Mouse (Mus musculus) adrenal gland, postnatal 4 days (tissue): ENCODE measurements around the gene Ppp2r3a. TPM values are rescaled to one million over a fixed set of nuclear protein-coding genes. Genes with fewer than 3 reads are reported as not detected.

ENCODE experiments used
- DNase-seq, 2 experiments: peaks; one replicate each; pipeline ENCODE4 v3.0.0; 2021 to 2022; ENCODE audit warnings: low spot score in 2 of 2, mixed read lengths in 2 of 2
- total RNA-seq, 2 experiments: library from RNA; stranded (reverse); gene quantifications; 2 replicates each; pipeline ENCODE4 v1.2.3; 2021

Gene Ppp2r3a
- total RNA-seq, 2 experiments from 2014 or later = 34.5 to 34.8 TPM

DNA sequence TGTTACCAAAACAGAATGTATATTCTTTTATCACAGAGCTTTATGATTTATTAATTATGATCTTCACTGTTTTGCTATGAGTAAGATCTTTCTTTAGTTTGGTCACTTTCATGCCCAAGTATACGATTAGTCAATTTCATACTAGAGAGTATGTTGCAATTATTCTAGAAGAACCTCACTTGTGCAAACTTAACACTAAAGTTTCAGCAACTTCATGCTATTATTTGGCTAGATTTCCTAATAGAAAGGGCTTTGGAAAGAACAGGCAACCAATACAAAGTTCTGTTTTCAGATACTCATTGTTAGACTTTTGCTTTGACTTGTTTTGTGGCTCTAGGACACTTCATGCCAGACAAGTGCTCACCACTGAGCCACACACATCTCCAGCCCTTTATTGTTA lies 91.0 kb downstream of the Ppp2r3a start:
- DNase-seq = no peak

DNA sequence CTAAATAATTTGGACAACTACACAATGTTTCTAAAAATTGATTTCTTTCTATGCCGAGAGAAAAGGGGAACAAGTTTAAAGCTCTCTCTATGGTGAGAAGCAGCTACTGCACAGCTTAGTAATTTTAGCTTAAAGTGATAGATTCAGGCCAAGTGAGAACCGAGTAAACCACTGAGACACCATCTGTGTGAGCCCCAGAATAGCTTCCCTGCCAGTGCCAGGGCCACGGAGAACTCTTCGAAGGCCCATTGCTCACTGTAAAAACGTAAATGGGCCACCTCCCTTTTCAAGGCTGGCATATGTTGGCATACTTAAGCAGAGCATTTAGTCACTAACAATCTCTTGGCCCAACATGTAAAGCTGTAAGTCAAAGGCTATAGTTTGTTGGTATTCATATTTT lies 91.5 kb downstream of the Ppp2r3a start:
- DNase-seq = no peak

DNA sequence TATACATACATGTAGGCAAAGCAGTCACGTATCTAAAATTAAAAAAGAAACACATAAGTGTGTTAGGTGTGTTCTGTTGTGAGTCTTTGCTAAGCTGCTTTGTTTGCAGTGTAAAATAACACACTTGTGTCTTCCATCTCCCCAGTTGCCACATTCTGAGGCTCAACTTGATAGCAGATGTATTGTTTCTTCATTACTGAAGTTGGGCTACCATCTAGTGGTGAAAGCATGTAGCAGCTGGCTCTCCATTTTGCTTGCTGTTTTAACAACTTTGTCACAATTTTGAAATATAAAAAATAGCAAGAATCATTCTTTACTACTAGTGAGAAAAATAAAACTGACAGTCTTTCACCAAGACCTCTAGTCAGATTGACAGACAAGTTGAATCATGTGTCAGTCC lies 92.2 kb downstream of the Ppp2r3a start:
- DNase-seq = no peak

DNA sequence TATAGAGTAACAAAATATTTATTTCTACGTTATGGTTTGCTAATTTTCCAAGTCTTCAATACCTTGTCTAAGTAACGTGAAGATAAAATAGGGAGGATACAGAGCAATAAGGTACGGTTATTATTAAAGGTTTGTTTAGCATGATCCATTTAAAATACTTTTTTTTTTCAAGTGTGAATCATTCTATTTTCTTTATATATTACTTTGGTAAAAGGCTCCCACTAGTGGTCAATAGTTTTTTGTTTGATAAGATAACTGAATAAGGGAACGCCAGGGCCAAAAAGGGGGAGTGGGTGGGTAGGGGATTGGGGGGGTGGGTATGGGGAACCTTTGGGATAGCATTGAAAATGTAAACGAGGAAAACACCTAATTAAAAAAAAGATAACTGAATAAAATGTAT lies 98.7 kb downstream of the Ppp2r3a start:
- DNase-seq = no peak

DNA sequence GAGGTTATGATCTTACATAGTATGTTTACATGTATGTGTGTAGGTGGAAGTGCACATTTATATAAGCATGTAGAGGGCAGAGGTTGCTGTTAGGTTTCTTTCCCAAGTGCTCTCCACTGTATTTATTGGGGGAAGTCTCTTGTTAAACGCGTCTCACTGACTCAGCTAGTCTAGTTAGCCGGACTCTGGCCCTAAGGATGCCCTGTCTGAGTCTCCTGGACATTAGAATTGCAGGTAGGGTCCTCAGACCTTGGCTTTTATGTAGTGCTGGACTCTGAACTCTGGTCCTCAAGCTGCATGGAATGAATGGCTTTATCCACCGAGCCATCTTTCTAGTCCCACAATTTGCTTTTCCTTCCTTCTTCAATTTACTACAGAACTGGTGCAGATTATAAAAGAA lies 108.0 kb downstream of the Ppp2r3a start:
- no peak for DNase-seq

DNA sequence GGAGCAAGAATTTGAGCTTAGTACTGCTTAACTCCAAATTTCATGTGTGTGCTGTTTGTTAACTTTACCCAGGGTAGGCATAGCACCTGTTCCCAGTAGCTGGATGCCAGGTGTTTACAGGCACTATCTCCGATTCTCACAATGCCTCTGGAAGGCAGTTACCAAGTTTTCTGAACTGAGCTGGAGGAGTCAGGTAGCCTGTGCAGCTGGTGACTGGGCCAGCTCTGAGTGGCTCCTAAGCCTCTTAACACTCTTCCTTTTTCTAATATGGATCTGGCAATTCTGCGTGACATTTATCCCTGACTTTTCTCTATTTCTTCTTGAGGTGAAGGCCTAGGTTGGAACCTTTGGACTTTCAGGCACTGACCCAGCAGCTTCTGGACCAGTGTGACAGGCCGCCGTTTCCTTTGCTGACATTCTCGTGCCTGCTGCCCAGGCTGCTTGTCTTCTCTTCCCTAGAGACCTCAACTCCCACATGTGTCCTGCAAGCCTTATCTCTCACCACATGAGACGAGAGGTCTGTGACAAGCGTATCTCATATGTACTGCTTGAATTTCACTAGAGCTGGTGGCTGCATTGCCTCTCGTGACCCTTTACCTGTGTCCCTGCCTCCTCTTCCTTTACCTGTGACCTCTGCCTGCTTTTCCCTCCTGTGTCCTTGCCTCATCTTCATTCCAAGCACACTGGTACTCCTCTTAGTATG lies 137.3 kb downstream of the Ppp2r3a start:
- DNase-seq = no peak

DNA sequence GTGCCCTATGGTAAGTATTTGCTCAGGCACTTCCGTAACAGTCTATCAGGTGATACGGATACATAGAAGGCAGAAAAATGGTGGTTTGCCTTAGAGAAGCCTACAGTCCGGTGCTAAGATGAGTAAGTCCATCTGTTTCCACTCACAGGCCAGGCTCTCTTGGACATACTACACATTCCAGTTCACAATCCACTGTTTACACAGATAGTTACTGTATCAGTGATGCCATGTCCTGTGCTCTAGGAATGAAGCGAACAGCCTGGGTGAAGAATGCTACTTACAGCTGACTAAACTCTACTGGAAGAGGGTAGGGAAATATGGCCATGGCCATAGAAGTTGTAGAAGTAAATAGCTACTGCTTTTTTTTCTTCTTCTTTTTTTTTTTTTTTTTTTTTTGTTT lies 138.3 kb downstream of the Ppp2r3a start:
- DNase-seq = no peak

DNA sequence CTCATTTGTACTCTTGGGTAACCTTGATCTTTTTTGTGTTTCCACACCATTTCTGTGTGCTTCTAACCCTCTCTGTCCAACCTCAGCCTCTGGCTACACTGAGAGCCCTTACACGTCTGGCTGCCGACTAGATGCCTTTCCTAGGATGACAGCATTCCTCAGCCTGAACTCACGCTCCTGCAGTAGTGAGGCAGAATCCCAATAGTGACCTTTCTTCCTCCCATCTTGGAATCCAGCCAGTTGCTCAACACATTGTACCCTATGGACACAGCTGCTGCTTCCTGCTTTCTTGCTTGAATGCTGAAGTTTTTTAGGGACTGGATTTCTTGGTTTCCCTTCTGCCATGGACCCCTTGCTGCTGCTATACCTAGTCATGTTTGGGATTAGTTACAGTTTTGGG lies 141.6 kb downstream of the Ppp2r3a start:
- no peak for DNase-seq

DNA sequence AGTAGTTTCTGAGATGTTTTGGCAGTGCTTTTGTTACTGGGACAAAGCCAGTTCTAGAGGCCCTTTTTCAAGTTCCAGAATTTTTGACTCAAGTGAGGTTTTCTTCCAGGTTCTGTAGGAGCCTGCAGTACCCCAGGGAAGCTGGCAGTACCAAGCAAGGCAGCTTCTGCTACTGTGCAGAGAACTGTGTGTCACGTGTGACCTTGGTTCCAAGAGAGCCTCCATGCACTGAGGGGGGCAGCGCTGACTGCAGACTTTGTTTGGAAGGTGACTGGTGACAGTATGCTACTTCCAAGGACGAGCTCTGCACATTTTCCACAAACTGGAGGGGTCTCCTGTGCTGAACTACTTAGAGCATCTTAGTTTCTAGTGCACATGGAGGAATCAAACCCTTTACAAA lies 144.2 kb downstream of the Ppp2r3a start:
- DNase-seq = no peak

DNA sequence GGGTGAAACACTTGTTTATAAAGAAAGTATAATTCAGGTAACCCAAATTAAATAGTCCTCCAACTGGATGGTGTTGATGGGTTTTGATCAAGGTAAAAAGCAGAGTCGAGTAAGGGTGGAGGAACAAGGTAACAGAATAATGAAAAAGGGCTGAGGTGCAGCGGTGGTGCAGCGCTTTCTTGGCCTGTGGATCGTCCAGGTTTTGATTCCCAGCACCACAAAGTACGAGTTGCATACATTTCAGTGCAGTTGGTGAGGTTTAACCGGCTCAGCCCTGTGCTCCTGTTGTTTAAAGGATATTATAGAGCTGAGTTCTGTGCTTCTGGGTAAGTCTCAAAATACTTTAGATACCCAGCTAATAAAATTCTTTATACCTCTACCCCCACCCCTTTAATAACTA lies 145.9 kb downstream of the Ppp2r3a start:
- DNase-seq = no peak

DNA sequence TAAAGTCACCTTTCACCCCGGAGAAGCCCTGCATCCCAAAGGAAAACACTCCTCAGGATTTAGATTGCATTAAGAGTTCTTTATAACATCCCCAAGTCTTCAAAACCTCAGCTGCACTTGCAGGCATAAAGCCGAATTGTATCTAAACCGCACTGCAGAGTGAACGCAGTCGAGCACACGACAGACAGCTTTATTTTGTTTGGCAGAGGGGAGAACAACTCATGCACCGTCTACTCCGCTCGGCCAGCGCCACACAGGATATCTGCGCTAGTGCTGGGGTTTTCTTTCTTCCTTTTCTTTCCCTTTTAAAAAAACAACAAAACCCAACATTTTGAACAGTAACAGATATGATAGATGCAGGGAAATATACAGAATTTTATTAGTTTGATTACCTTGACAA lies 146.7 kb downstream of the Ppp2r3a start:
- no peak for DNase-seq

DNA sequence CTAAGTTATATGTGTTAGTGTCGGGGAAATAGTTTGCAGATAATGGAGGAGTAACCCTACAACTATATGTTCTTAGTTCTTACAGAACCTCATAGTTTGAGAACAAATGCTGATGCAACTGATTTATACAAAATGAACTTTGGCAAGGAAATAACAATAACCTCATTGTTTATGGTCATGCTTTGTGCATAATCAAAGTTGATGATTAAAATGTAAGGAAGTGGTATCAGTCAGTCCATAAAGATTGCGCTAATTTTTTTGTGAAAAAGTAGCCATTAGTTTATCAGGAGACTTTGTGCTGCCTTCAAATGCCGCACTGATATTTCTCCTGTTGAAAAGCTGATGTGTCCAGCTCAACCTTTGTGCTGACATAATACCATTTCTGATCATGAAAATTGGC lies 149.3 kb downstream of the Ppp2r3a start:
- DNase-seq = no peak

DNA sequence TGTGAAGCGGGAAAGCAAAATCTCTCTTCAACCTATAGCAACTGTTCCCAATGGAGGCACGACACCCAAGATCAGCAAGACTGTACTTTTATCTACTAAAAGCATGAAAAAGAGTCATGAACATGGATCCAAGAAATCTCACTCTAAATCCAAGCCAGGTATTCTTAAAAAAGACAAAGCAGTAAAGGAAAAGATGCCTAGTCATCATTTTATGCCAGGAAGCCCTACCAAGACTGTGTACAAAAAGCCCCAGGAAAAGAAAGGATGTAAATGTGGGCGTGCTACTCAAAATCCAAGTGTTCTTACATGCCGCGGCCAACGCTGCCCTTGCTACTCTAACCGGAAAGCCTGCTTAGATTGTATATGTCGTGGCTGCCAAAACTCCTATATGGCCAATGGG lies 150.0 kb downstream of the Ppp2r3a start:
- DNase-seq = no peak

DNA sequence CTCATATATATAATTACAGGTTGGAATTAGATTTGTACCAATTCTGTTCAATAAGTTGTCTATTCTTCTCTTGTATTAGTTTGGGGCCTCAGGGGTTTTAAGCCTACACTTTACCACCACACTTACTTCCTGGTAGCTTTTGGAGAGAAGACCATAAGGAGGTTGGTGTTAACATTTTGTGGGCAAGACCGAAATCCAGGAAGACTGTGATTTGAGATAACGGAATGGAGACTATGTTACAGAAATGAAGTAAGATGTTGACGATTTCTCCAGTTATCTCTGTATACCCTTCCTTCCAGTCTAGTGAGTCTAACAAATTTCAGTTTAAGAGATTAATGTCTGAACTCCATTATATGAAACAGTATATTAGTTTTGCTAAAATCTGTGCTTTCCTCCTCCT lies 151.4 kb downstream of the Ppp2r3a start:
- no peak for DNase-seq

DNA sequence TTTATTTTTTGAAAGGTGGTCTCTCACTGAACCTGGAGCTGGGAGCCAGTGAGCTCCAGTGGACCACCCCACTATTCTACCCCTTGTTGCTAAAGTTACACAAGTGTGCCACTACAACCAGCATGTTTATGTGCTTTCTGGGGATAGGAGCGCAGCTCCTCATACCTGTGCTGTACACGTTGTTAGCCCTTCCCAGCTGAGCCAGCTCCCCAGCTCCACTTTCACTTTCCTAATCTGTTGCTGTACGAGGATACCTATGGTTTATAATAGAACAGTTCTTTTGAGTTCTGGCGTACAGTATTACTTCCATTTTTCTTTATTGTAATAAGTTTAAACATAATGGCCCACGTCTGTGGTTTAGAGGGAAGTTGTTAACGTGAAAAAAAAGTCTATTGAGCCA lies 152.2 kb downstream of the Ppp2r3a start:
- no peak for DNase-seq

DNA sequence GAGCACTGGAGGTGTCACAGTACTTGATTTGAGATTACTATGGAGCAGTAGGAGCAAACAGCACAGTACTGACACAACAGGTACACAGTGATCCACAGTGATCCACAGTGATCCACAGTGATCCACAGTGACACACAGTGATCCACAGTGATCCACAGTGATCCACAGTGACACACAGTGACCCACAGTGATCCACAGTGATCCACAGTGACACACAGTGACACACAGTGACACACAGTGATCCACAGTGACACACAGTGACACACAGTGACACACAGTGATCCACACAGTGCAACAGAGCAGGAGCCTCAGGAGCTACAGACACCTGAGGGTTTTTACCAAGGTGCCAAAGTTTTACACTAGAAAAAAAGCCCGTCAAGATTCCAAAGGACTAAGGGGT lies 154.1 kb downstream of the Ppp2r3a start:
- DNase-seq = no peak

DNA sequence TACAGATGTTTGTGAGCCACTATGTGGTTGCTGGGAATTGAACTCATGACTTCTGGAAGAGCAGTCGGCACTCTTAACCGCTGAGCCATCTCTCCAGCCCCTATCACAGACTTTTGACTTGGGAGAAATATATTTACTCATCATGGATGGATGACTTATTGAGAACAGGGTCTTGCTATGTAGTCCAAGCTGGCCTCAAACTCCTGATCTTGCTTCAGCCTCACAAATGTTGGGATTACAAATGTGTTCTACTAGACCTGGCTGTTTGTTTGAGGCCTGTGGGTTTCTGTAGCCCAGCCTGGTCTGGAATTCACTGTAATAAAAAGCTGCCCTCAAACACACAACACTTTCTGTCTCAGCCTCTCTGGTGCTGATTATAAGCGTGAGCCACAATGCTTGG lies 155.1 kb downstream of the Ppp2r3a start:
- DNase-seq = no peak

DNA sequence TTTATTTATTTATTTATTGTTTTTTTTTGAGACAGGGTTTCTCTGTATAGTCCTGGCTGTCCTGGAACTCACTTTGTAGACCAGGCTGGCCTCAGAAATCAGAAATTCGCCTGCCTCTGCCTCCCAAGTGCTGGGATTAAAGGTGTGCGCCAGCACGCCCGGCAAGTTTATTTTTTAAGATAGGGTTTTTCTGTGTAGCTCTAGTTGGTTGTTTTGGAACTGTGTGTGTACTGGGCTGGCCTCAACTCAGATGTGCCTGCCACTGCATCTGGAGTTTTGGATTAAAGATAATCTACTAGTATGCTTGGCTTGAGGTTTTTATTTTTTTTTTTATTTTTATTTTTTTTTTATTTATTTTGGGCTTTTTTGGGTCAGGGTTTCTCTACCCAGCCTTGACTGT lies 156.2 kb downstream of the Ppp2r3a start:
- no peak for DNase-seq

DNA sequence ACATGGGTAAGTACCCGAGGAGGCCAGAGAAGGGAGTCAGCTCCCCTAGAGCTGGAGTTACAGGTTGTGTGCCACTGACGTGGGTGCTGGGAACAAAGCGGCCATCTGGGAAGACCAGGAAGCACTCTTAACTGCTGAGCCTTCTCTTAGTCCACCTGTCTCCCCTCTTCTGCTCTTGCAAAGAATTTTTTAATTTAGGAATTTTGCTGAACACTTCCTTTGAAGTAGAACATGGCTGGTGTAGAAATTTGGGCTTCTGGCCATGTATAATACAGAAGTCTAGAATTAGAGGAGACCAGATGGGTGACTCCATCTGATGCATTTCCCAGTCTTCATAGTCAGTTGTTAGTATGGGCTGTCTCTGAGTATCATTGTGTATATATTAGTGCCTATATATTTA lies 167.9 kb downstream of the Ppp2r3a start:
- no peak for DNase-seq

DNA sequence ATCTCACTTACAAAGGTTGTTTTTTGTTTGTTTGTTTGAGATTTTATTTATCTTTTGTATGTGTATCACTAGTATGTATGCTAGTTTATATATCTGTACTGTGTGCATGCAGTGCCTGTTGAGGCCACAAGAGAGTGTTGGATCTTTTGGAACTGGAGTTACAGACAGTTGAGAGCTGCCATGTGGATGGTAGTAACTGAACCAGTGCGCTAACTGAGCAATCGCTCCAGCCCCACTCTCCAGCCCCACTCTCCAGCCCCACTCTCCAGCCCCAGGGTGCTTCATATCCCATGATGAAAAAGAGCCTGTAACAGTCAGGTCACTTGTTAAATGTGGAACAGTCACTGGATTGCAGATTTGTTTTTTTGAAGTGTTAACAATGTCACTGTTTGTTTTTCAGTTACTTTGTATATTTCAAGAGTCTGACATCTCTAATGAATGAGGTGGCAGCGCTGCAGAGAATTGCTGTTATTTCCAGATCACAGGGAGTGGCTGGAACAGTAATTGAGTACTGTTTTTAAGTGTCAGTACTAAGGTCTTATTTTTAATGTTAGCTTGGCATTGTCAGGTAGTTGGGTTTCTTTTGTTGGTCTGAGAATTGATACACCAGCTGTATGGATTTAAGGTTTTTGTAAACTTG lies 171.4 kb downstream of the Ppp2r3a start:
- no peak for DNase-seq

DNA sequence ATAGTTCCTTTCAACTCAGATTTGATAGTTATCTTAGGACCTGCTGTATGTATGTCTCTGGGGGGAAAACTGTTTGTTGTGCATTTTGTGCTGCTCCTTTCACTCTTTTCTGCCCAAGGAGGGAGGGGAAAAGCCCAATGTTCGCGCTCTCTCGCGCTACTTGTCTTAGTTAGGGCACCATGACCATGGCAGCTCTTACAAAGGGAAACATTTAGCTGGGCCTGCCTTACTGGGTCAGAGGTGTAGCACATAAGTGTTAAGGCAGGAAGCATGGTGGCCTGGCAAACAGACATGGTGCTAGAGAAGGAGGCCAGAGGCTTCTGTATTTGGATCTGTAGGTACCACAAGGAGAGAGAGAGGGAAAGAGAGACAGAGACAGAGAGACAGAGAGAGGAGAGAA lies 173.0 kb downstream of the Ppp2r3a start:
- DNase-seq = no peak

DNA sequence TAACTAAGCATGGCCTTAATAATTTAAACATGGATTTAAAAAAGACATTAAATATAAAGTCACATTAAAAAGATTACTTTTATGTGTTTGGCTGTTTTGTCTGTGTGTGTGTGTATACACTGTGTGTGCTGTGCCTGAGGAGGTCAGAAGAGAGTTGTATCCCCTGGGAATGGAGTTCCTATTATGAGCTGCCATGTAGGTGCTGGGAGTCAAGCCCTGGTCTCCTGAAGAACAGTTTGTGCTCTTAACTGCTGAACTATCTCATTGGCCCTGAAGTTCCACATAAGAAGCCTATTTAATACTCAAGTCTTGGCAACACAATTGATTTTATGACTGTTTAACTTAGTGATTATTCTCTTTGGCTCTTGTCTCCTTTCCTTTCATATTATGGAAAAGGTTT lies 174.1 kb downstream of the Ppp2r3a start:
- DNase-seq = no peak
